Mouse (Mus musculus) mesoderm, embryonic 11.5 days (tissue): ENCODE data around the gene Lrp1.

Source experiments
- DNase-seq: peaks from one replicate; pipeline ENCODE4 v3.0.0-alpha.2; 2012; ENCODE audit warnings: low read depth, low spot score

Gene Lrp1

DNA sequence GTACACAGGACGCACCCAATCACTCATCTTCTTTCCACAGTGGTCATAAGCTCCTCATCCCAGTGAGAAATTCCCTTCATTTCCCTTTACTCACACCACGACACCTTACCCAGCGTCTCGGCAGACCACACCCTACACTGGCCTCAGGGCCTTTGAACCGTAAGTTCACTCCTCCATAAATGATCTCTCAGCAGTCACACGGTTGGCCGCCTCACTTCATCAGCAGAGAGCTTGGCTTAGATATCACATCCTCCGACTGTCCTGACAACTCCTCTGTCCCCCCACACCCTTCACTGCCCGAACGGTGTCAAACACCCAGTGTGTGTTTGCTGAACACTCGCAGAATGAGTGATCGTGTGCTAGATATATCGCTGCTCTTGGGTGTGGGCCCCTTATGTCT lies 28.1 kb downstream of the Lrp1 start:
- DNase-seq, result no peak

DNA sequence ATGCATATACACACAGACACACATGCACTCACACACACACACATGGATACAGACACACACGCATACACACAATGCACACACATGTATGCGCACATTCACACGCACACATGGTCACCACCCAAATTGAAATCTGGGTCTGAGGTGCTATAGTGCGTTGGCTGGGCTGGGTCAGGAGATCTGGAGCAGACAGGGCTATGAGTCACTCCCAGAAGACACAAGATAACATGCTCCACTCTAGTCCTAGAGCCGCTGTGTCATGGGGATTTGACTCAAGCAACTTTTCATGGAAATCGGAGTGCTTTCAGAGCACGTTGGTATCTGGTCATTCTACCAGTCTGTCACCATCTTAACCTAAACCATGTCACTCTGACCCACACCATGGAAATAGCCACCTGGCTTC lies 28.5 kb downstream of the Lrp1 start:
- DNase-seq, result no peak

DNA sequence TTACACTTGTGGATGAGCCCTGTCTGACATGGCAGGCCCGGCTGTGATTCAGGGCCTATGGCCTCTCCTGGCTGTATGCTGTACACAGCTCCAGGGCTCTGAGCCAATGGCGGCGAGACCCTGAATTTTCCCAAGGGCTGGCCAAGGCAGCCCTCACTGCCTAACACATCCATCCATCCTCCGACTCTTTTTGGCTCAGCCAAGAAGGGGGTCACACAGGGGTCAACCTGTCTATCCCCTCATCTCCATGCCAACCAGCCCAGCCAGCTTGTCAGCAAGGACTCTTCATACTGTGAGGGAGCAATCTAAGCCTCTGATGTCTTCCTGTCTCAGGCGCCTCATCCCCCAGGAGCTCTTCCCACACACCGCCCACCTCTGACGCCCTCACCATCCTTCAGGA lies 29.4 kb downstream of the Lrp1 start:
- peak; percentile 84 for DNase-seq

DNA sequence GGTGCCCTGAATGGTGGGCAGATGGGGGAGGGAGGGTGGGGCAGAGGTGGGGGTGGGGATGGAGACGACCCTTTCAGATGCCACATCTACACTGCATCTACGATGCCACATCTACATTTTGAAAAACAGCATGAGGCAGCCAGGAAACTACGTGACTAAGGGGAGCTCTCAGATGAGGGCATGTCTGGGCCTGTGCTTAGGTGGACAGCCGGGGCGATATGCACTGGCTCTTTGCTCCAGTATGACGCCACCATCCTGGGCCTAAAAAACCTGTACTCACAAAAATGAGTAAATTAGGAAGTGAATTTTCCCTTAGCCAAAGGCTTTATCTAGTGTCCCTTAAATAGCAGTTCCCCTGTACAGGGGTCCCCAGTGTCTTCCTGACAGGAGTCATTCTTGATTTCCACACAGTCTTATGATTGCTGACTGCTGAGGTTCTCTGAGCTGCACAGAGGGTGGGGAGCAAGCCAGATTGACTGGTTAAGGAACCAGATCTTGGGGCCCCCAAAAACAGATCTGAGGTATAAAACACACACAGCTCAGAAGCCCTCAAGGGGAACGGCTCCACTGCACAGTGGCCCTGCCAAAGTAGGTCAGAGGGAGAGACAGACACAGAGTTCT lies 30.0 kb downstream of the Lrp1 start:
- DNase-seq, result no peak

DNA sequence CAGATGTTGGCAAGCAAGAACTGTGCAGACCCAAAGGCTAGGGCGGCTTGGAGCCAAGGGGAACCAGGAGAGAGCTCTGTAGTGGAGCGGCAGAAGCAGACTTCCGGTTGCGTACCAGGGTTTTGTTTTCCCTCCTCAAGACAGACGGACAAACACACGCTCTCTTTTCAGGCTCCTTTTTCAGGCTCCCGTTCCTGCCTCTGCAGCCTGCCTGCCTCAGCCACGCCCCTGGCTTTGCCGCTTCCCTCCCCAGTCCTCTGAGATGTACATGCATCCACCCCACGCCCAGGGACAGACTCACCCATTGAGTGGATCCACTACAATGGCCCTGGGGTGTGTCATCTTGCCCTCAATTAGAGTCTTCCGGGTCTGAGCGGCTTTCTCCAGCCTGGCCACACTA lies 30.7 kb downstream of the Lrp1 start:
- no peak for DNase-seq

DNA sequence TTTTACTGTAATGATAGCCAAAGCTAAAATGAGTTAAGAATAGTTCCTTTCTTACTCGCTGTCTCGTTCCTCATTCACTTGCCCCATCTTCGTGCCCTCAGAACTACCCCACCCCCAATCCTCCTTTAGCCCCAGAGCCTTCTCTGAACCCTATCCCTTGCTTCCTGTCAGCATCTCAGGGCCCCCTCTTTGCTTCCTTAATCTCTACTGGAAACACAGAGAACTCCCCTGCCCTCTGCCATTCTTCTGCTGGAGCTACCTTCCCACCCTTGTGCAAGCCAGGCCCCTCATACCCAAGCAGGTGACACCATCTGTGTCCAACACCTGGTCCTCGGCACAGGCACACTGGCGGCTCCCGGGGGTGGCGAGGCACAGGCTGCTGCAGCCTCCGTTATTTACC lies 33.2 kb downstream of the Lrp1 start:
- no peak for DNase-seq

DNA sequence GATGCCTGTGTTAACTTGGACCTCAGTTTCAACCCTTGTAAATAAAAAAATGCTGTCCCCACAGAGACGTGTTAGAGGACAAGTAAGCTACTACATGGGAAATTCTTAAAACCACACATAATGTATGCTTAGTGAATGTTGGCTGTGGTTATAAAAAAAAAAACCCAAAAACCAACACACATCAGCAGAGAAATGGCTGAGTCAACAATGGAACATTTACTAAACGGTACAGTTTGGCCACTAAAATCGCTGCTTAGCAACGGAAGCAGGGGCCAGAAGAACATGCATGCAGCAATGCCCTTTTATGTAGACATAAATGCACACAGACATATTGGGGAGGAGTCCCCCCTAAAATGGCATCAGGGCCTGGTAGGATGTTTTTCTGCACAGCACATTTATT lies 34.7 kb downstream of the Lrp1 start:
- no peak for DNase-seq

DNA sequence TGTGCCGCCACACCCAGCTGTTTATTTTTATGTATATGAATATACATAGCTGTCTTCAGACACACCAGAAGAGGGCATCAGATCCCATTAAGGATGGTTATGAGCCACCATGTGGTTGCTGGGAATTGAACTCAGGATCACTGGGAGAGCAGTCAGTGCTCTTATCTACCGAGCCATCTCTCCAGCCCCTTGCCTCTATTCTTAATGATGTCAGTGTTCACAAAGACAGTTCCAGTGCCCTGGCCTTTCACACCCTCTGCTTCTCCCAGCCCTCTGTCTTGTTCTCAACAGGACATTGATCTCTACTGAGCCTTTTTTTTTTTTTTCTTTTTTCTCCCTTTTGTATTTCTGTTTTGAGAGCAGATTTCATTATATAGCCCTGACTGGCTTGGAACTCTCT lies 35.4 kb downstream of the Lrp1 start:
- DNase-seq, result no peak

DNA sequence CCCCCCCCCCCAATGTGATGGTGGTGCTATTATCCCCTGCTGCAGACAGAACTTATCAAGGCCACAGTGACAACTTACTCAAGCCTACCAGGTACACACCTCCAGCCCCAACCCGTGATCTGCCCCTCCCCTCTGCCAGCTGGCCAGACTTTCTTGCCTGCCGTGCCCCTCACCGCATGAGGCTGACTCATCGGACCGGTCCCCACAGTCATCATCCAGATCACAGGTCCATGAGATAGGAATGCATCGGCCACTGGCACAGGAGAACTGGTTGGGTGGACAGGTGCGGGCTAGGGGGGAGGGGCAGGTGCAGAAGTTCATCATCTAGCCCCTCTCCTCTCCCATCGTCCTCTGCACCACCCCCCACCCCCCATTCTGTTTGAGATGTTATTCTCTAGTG lies 37.3 kb downstream of the Lrp1 start:
- DNase-seq, result no peak

DNA sequence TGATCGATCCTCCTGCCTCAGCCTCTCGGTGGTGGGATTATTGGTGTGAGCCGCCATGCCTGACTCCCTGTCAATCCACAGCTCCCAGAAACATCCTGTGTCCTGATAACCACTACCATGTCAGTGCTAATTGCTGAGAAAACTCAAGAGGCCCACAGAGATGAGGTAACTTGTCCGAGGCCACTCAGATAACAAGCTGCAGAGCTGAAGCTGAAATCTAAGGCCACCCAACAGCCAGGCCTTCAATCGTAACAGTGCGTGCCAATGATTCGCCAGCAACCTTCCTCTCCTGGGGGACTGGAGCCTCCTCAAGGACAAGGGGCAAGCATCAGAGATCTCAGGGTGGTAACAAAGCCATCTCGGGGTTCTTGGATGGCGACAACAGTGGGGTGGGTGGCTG lies 39.7 kb downstream of the Lrp1 start:
- no peak for DNase-seq

DNA sequence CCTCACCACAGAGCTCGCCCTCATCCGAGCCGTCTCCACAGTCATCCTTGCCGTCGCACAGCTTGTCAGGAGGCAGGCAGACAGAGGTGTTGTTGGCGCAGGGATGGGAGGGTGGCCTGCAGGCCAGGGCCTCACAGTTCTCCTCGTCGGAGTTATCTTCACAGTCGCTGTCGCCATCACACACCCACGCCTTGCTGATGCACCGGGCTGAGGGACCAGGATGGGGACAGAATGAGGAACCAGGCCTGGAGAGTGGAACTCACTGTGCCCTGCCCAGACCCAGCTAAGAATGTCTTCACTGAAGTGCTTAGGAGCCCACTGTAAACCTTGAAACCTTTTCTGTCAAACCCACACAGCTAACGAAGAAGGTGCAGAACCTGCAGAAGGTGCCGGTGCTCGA lies 43.0 kb downstream of the Lrp1 start:
- no peak for DNase-seq

DNA sequence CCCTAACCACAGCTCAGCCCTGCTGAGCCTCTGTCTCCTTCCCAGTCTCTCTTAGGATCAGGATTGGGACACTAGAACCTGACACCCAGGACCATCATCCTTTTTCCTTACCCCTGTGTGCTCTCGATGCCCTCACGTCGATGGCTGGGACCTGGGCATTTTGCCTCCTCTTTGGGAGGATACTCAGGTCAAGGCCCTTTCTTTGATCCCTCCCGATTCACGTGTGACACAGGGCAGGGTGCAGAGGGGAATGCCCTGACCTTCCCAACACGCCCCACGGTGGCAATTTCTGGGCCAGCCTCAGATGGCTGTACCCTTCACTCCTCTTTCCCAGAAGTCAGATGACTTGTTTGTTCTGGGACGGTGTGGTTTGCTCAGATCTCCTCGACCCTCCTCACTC lies 43.8 kb downstream of the Lrp1 start:
- DNase-seq, result no peak

DNA sequence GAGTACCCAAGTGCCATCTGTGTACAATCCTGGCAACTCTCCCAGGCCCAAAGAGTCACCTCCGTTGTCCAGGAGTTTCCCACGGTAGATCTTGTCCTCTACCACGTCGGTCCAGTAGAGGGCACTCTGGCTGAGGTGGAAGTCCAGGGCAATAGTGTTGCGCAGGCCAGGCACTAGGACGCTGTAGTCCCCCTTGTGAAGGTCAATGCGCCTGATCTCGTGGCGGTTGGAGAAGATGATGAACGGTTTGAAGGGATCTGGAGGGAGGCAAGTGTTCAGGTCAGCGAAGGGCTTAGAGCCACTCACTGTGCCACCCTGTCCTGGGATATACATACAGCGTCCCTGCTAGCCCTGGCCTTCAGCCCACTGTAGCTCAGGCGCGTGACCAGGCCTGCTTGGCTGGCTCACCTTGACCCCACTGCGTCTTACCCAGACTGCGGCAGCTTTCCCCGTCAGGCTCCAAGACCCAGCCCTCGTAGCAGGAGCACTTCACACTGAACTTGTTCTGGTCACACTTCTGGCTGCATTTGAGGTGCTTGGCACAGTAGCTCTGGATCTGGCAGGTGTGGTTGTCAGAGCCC lies 44.5 kb downstream of the Lrp1 start:
- DNase-seq, result no peak

DNA sequence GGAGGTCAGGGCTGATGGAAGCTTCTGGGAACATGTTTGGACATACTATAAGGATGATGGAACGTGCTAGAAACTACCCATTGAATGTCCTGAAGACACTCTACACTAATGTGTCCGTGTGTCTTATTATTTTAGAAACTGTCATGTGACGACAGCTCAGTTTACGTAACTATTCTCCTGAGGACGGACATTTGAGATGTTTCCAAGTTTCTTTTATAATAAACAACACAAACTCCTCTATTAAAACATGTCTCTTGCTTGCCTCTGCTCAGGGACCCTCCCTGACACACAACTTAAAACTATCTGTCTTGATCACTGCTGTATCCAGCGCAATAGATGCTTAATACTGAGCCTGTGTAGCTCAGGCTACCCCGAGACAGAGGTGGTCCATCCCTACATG lies 45.2 kb downstream of the Lrp1 start:
- DNase-seq, result no peak

DNA sequence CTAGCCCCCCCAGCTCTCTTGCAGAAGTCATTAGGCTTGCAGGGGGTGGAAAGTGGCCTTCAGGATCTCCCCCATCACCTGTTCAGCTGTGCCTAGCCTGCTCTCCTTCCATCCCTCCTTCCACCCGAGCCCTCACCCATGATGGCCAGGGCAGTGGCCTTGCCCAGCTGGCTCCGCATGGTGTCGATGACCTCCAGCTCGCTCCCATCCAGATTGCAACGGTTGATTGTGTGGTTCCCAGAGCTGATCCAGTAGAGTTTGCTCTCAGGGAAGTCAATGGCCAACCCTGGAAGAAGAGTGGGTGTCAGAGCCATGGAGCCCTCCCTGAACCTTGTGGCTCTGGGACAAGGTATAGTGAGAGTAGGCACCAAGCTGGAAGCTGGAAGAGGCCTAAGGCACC lies 48.7 kb downstream of the Lrp1 start:
- no peak for DNase-seq

DNA sequence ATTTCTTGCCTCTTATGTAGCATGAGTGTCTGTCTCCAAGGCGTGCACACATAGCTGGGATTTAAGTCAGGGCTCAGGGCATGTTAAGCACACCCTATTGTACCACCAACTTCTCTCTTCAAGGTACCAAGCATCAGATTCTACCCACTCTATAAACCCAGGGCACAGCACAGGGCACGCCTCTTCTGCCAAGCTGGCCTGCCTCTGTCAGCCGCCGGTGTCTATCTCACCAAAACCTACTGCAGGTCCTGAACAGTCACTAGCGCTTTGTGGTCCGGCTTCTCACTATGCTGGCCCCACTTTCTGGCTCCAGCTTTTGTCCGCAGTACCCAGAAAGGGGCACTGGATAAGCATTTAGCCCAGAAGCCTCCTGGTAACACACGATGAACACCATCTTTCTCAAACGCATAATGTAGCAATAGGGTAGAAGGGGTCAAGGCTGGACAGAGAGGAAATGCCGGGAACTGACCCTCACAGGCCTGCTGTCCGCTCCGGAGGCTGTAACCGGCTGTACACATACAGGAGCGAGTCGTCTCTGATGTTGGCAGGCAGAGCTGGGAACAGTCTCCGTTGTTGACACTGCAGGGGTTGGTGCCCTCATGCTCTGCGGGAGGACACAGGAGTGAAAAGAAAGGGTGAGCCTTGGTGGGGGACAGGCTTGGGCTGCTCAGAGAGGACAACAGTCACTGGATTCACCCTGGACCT lies 49.9 kb downstream of the Lrp1 start:
- no peak for DNase-seq

DNA sequence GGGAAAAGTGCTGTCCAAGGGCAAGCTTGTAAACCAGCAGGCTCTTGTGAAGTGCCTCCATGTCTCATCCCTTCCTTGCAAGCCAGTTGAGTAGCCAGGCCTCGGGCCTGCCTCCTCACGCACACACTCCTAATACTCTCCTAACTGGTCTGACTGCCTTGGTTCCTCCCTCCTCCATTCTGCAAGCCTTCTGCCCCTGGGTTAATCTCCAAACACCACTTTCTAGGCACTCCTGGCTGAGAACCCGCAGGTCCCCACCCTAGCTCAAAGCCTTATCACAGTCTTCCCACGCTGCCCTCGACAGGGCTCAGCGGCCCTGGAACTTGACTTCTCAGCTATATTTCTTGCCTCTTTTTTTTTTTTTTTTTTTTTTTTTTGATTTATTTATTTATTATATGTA lies 50.6 kb downstream of the Lrp1 start:
- DNase-seq, result no peak

DNA sequence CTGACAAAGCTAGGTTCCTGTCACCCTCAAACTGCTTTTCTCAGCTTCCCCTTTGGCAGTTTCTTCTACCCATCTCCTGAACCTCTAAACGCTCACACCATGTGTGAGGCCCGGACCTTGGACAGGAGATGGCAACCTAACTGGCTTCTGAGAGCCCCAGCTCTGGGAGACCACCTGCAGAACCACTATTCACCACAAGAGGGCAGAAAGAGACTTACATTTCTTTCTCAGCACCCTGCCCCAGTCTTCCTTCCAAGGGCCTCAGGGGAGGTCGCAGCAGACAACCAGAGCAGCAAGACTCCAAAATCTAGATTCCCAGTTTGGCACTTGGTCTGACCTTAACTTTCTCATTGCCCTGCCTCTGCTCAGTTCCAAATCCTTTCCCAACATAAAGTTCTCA lies 51.5 kb downstream of the Lrp1 start:
- DNase-seq, result peak; percentile 88

DNA sequence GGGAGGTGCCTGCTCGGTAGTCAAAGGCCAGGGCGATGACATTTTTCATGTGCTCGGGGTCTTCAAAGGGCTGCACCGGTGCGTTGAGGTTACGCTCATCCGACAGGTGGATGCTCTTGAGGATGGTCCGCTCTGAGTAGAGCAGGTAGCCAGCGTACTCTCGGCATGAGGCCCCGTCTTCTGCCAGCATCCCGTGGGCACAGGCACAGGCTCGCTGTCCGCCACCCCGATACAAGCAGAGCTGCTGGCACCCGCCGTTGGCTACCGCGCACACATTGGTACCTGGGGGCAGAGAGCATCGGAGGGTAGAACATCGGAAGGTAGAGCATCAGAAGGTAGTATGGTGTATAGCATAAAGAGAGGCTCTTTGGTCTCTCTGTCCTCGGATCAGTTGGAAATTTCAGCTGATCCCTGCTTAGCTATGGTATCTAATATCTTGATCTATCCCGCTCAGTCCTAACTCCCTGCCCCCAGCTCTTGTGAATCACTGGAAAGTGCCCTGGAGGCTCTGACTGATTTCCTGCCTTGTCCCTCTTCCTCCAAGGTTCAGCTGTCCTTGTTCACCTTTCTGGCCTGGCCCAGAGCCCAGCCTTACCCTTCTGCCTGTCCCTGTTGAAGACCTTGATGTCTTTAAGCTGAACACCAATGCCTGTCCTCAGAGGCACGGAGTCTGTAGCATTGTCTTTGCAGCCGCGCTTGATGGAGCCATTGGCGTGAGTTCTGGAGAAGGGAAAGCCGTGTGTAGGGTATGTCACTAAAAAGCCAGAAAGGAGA lies 54.2 kb downstream of the Lrp1 start:
- no peak for DNase-seq

DNA sequence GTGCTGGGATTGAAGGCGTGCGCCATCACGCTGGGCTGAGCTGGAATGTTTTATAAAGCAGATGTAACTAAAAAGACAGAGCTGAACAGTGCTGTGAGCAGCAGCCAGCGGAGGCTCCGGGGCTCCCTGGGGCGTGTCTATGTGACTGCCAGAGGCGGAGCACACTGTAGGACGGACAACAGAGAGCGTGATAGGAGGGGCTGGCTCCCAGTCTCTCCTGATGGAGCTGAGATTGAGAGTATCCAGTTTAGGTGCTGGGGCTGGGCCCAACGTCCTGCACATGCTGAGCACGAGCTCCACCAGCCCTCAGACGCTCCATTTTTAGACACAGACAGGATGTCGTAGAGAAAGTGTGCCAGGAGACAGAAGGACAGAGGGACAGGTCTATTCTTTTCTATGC lies 56.6 kb downstream of the Lrp1 start:
- no peak for DNase-seq

DNA sequence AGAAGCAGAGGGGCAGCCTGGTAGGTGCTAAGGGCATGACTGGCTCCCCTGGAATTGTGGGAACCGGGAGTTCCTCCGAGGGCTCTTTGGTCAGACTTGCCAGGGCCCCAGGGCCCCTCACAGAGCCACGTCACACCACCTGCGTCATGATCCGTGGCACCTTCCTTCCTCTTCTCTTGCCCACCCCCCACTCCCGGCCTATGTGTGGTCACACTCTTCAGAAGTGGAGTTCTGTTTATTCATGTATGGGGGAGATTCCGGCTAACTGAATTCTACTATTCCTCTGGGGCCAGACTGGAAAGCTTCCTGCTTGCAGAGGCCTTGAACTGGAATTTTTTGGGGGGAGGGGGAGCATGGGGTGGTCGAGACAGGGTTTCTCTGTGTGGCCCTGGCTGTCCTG lies 57.1 kb downstream of the Lrp1 start:
- DNase-seq, result no peak

DNA sequence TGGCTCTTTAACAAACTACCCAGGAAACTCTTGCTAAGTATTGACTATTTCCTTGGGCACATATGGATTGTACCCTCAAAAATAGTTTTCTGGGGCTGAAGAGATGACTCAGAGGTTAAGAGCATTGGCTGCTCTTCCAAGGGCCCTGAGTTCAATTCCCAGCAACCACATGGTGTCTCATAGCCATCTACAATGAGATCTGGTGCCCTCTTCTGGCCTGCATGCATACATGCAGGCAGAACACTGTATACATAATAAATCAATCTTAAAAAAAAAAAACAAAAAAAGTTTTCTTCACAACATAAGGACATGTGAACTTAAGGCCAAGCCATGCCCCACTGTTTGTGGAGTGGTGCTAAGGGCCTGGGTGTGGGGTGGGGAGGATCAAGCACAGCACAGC lies 59.8 kb downstream of the Lrp1 start:
- no peak for DNase-seq

DNA sequence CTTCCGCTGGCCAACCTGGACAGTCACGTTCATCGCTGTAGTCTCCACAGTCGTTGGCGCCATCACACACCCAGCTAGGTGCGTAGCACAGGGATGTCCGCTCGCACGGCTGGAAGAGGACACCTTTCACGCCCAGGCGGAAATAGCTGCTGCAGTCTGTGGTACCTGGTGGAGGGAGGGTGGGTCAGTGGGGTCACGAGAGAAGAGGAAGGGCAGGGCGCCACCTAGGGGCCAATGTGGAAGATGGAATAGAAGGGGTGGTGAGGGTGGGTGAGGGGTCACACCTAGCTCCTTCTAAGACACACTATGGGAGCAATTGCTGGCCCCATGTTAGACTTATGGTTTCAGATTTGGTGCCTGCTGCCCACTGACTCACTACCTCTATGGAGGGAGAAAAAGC lies 63.6 kb downstream of the Lrp1 start:
- no peak for DNase-seq
